Mouse (Mus musculus): Measurements from ENCODE around the gene Rps21.

Rps21 gene

GRCm38 (mm10) chr2:180257001-180257521, at the start of gene Rps21:
Rps21 (plus strand) TSS chr2:180257377.
- in situ Hi-C loops (cut with MboI, MseI), result no loop called here

DNA sequence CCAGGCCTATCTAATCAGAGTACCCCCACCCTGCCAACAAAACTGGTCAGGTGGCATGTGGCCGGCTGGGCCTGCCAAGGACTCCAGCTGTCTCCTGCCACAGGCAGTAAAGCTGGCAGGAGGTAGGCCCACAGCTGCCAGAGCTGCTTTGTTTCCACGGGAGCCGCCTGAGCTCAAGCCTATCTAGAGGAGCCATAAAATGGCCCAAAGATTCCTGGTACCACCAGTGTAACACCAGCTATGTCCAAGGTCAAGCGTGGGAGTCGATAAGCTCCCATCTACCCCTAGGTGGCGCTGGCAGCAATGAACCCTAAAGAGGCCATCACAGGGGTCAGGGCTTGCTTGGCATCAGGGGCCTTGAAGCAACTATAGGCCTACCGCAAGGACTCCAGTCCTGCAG, 49.3 kb upstream of the Rps21 start:
- in situ Hi-C loops (cut with MboI, MseI), result no loop called here

GRCm38 (mm10) chr2:180208976-180209375, 48.2 kb upstream of the Rps21 start:
- in situ Hi-C loops (cut with MboI, MseI), result no loop called here

- in situ Hi-C loops (cut with MboI, MseI), result no loop called here
Observed at GRCm38 (mm10) chr2:180212255-180212654, 44.9 kb upstream of the Rps21 start.

DNA sequence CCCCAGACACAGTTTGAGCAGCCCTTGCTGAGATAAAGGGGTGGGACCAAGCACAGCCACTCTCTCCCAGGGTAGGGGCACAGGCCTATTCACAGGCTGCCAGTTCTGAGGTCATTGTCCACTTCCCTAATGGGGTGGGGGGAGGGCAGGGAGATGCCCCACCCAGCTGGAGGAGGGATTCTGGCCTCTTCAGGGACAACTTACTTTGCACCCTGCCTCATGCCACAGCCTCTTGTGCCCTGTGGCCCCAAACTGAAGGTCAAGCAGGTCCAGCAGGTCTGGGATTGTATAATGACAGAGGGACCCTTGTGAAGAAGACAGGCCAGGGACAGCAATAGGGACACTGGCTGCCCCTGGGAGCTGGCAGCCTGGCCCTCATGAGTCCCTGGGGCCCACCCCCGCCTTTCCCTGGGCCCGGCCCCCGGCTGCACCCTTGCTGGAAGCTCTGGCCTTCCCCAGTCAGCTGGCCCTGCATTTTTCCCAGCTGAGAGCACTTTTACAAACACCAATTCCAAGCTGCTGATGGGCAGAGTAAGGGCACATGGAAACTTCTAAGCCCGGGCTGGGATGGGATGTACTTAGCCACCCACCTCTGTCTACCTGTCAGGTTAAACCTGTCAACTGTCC, 42.7 kb upstream of the Rps21 start:
- in situ Hi-C loops (cut with MboI, MseI), result no loop called here

DNA sequence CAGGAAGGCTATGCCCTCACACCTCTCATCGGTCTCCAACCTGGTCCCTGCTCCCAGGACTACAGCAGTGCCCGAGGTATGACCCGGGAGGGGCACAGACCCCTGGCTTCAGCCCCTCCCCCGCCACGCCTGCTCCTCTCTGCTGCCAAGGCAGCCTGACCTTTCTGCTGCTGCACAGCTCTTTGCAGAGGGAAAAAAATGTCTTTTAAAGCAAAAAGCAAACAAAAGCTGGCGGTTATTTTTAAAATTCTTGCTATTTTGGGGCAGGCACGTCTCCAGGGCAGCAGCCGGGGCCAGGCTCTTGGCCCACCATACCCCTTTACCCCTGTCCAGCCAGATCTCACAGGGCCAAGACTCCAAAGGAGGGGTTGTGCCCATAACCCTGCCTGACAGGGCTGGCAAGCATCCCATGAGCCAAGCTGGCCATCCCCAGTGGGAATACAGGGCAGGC, 42.1 kb upstream of the Rps21 start:
- in situ Hi-C loops (cut with MboI, MseI), result no loop called here

- in situ Hi-C loops (cut with MboI, MseI), result no loop called here
Observed at GRCm38 (mm10) chr2:180215951-180216350, 41.2 kb upstream of the Rps21 start.

DNA sequence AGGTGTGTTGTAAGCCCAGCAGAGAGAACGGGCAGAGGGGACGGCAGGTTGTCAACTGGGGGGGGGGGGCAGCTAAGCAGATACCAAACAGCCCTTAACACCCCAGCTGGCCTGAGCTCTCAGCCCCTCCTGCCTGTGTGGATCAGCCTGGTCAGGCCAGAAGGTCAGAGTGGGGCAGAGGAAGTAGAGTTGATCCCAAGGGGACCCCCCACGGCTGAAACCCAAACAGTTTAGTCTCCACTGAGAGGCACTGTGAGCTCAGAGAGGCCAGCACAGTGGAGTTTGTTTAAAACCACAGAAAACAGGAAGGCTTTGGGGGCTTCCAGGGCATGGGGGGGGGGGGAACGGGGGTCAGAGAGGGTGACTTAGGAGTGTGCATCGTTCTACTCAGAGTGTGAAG, 40.3 kb upstream of the Rps21 start:
- in situ Hi-C loops (cut with MboI, MseI), result no loop called here

GRCm38 (mm10) chr2:180217587-180217986, 39.6 kb upstream of the Rps21 start:
- in situ Hi-C loops (cut with MboI, MseI), result no loop called here

DNA sequence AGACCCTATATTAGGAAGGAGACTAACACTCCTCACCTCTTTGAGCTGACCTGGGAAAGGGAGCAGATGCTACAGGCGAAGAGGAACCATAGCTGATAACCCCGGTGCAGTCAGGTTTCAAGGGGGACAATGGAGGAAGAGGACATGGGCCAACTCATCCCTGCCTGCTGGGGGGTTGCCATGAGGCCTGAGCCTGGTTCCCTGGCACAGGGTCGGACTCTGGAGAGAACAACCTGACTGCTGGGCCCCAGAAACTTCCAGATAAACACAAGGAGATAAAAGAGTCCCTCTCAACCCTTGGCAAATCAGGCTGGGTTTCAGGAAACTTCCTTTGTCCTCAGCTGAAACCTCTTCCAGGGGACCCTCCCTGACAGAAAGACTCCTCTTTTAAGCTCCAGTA, 38.9 kb upstream of the Rps21 start:
- in situ Hi-C loops (cut with MboI, MseI), result no loop called here

GRCm38 (mm10) chr2:180218677-180219076, 38.5 kb upstream of the Rps21 start:
- in situ Hi-C loops (cut with MboI, MseI), result no loop called here

DNA sequence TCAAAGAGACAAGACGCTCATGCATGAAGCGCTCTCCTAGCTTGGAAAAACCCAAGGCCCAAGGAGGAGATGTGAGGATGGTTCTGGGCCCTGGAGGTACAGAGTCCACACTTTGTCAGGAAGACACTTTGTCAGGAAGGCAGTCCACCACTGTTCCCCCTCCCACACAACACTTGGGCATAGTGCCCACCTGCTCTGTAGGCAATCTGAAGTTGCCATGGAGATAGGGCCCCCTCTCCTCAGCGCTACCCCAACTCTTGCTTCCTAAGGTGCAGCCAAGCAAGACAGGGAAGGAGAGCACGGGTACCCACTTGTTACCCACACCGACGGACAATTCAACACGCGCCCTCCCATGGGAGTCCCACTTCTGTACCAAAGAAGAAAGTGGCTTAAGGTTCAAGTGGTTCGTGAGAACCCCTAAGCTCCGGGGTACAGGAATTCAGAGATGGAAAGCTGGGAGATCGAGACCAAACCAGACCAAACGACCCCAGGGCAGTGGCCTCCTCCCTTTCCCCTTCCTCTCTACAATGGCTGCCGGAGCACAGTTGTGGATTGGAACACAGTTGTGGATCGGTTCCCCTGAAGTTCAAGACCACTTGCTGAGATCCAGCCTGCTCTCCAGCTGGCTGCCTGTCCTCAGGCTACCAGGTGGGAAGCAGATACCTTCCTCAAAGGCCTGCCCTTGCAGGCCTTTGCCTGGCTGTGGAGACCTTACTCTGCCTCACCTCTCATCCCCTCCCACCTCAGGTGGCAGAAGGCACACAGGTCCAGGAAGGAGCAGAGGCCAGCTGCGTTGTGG, 37.8 kb upstream of the Rps21 start:
- in situ Hi-C loops (cut with MboI, MseI), result no loop called here

- in situ Hi-C loops (cut with MboI, MseI), result no loop called here
Observed at GRCm38 (mm10) chr2:180220165-180220564, 37.0 kb upstream of the Rps21 start.

GRCm38 (mm10) chr2:180221051-180221450, 36.1 kb upstream of the Rps21 start:
- in situ Hi-C loops (cut with MboI, MseI), result no loop called here

DNA sequence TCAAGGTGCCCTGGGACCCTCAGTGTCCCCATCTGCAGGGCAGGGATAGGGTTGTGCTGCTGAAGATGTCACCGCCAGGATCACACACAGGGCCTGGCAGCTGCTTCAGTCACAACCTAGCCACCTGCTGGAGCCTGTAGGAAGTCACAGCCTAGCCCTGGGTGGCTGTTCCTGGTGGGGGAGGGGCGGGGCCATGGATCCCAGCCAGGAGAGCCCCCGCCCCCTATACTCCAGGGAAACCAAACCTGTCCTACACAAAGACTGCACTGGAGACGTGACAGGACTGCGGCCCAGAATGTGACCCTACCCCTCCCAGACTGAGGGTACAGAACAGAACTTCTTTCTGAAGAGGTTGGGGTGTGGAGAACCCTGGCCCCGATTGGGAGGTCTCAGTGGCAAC, 34.9 kb upstream of the Rps21 start:
- in situ Hi-C loops (cut with MboI, MseI), result no loop called here

DNA sequence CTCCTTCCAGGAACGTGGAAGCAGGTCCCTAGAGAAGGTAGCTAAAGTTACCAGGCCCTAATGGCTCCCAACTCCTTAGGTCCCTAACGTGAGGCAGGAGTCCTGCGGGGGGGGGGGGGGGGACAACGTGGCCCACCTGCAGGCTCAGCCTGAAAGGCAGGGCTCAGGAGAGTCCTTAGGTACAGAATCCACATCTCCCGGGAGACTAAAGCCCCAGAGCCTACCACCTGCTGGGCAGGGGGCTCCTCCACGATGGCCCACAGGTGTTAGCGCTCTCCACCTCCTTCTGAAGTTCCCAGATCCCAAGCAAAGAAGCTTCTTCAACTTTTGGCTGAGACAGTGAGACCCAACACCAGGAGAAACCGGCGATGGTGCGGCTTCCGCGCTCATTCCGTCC, 32.5 kb upstream of the Rps21 start:
- in situ Hi-C loops (cut with MboI, MseI), result no loop called here

DNA sequence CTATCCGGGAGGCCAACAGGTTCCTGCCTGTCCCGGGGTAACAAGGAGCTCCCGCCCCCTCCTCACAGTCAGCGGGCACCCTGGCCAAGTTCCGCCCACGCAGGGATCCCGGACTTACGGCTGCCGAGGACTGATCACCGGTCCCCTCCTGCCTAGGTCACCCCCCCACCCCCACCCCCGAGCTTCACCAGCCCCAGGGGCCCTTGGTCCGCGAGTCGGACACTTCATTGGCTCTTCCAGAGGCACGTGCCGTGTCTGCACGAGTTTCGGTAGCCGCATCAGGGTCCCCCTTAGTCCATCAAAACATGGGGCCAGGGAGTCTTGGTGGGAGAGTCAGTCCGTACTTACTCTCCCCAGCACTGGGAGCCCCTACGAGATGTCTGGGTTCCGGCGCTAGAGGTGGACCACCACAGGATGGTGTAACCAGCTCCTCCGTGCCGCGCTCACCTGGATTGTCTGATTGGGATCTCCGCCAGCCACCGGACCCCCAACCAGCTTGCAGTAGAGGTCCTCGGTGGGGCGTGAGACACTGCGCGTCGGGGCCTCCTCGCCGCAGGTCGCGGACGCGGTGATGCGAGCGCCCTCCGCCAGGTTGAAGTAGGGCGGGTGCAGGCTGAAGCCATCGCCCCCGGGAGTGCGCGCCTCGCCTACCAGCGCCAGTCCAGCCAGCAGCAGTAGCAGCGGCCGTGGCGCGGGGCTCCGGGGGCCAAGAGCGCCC, 32.0 kb upstream of the Rps21 start:
- in situ Hi-C loops (cut with MboI, MseI), result no loop called here

DNA sequence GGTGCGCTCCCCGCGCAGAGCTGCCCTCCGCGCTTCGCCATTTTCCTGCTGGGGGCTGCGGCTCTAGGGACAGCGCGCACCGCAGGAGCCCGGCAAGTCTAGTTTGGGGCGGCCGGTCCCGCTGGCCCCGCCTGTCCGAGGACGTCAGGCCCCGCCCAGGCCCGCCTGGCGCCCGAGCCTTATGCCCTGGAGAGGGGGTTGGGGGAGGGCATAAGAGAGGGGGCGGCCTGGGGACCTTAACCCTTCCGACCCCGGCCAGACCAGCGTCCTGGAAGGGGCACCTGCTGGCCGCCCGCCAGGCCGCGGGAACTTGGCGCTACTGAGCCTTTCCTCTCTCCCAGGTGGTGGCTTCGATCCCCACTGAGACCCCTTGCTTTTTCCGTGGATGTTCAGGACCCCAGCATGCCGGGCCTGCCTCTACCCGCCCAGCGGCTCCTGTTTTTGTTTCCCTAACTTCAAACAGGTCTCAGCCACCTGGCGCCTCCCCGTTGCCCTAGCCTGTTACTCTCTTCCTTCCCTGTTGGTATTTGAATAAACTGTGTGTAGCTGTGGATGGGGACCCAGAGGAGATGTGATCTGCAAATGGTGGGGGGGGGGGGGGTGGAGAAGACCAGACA, 31.3 kb upstream of the Rps21 start, which contains the start of gene Lama5:
Gene Lama5, minus strand, starts transcription at position 98 of the 617 bp plus-strand sequence.
- in situ Hi-C loops (cut with MboI, MseI), result no loop called here

DNA sequence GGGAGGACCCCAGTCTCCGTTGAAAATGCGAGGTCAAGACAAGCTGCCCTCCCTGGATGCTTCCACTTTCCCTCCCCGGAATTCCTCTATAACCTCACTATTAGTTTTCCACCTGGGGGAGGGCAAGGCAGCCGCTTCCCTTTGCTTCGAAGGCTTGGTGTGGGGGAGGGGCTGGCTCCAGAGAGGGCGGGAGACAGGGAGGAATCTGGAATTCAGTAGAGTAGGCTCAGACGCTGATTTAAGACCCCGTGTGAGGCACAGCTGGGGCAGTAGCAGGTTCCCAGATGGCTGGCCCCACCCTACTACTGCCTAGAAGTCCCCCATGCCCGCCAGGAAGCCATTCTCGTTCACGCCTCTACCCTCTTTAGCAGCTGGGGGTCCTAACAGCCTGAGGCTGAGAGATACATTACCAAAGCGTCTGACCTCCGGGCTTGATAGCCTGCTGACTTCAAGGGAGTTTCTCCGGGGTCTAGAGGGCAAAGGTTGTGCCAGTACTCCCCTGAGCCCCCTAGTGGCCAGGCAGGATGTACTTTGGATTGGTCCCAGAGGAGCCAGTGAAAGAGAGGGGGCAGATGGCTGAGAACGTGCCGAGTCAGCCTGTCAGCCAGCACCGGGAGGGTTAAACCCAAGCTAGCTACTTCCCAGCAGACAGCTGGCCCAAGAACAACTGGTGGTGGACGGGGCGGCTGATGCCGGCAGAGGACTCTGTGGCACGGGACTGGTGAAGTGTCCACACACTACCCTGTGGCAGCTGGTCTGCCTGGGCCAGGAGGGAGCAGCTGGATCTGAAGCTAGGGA, 29.7 kb upstream of the Rps21 start:
- in situ Hi-C loops (cut with MboI, MseI), result no loop called here

DNA sequence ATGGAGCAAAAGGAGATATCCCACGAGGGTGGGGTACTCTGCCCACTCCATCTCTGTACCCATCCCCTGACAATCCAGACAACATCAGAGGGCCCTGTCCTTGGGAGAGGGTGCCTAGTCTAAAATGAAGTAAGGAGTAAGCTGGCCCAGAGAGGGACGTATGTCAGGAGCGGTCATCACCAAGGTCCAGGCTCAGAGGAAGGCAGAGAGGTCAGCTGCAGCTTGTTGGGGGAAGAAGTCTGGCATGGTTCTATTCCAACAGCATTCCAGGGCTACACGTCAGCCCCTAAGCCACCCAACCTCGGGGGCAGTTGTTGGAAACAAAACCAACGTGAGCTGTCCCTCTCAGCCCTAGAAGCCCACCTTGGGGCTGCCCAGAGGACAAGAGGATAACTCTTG, 29.1 kb upstream of the Rps21 start:
- in situ Hi-C loops (cut with MboI, MseI), result no loop called here

- in situ Hi-C loops (cut with MboI, MseI), result no loop called here
Observed at GRCm38 (mm10) chr2:180228592-180228991, 28.6 kb upstream of the Rps21 start.

Data from T-helper 2 cell (primary cell).